Mouse (Mus musculus) retina, adult 2 months (tissue): Measurements from ENCODE around the gene Dsn1.

Experiments used
- DNase-seq: peaks from one replicate; pipeline ENCODE4 v3.0.0-alpha.2; 2012; ENCODE audit warnings: low read depth, low spot score

The Dsn1 gene

GRCm38 (mm10) chr2:157006511-157007233 lies at the start of gene Dsn1:
Gene Dsn1, minus strand, starts transcription at chr2:157007154.
- peak; percentile 71 for DNase-seq

DNA sequence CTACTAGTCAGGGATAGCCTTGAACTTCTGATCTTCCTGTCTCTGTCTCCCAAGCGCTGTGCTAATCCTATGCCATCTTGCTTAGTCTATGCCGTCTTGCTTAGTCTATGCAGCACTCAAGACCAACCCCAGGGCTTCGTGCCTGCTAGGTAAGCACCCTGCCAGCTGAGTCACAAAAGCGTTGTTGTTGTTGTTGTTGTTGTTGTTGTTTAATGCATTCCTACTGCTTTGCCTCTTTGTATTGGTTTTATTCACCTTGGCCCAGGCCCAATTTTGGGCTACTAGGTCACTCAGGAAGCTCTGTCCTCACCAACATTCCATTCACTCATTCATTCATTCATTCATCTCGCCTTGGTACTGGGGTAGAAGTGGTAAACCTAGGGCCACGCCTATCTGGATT lies 48.8 kb upstream of the Dsn1 start:
- DNase-seq: no peak

- DNase-seq: no peak
Measured at GRCm38 (mm10) chr2:157054816-157055215, 47.9 kb upstream of the Dsn1 start.

DNA sequence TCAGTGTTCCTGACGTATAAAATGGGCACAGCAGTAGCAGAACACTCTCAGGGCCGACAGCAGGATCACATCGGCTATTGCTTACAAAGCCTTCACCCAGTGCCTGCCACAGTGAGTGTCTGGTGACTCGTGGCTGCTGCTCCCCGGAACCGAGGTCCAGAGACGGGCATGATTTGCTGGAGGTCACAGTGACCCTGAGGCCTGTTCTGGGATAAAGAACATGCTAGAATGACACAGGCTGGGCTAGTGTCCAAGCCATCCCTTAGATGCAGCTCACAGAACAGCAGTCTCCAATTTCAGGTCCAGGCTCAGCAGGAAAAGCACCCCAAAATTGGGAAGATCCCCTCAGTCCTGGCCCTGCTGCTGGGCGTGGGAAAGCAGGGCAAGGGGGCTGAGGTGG lies 47.3 kb upstream of the Dsn1 start:
- DNase-seq: no peak

GRCm38 (mm10) chr2:157053787-157054186 lies 46.8 kb upstream of the Dsn1 start:
- no peak for DNase-seq

- DNase-seq: no peak
Measured at GRCm38 (mm10) chr2:157053124-157053523, 46.2 kb upstream of the Dsn1 start.

DNA sequence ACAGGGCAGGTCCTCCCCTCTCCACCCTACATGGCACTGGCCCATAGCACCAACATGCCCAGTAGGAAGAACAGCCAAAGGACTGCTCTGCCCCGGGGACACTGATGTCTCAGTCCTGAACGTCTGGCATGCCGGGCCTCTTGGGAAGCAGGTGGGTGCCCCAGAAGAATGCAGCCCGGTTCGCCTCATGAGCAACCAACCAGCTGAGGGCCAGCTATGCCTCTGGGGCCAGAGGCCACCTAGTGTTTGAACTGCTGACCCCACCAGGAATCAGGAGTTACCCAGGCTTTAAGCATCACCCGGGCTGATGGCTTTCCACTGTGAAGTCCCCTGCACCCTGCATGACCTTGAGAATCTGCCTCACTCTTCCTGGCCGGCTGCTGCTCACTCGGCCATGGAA lies 45.5 kb upstream of the Dsn1 start:
- DNase-seq: no peak

DNA sequence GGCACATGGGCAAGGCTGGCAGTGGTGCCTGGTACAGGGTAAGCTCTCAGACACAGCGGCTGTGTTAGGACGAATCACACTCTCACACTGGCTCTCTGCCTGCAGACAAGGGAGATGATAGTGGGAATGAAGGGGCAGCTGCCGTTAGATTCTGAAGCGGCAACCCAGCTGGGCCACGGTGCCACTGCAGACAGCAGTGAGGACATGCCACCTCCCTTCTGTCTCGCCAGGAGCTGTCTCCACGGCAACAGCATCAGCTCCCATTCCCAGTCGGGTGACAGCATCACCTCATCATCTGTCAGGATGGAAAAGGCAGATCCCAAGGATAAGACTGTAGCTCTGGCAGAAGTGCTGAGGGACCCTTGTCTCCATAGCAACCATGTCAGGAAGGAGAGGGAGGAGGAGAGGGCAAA lies 42.9 kb upstream of the Dsn1 start:
- DNase-seq: no peak

- DNase-seq: no peak
Measured at GRCm38 (mm10) chr2:157048395-157049181, 41.6 kb upstream of the Dsn1 start.

GRCm38 (mm10) chr2:157046956-157047355 lies 40.0 kb upstream of the Dsn1 start:
- no peak for DNase-seq

DNA sequence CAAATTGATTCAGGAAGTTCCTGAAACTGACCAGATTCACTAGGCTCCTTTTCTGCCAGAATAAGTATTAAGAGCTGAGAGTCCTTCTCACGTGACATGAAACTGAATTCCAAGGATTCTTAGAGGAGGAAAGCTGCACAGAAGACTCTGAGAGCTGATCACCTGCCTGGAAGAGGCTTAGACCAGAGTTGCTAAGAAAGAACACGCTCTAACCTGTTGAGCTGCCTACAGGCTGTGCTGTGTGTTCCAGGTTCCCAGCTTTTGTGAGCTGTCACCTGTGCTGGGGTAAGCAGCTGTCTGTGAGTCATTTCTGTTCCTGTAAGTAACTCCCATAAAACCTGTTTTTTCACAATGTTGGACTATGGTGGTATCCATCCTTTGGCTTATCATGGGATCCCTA lies 39.0 kb upstream of the Dsn1 start:
- DNase-seq: no peak

DNA sequence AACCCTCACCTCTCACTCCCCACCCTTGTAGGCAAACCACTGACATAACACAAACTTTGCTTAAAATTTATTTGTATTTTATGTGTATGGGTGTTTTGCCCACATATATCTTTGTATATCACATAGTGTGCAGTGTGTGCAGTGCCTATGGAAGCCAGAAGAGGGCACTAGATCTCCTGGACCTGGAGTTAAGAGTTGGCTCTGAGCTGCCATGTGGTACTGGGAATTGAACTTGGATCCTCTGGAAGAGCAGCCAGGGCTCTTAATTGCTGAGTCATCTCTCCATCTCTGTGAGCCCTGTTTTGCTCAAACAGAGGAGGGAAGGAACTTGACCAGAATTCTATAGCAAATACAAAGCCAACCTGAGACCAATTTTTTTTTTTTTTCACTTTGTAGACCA lies 37.0 kb upstream of the Dsn1 start:
- no peak for DNase-seq

DNA sequence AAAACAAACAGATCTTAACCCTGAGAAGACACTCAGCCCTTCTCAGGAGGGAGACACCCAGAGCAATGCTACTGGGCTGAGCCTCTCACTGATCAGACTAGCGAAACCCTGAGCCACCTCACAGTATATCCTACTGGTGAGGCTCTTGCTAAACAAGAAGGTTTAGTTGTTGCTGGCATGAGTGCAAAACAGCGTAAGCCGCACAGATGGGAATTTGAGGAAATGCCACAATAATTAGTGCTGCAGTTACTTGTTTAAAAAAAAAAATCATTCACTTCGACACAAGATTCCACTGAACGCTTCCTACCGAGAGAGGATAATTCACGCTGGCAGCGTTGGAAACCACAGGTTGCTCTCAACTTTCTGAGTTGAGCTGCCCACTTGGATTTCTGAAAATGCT lies 36.6 kb upstream of the Dsn1 start:
- no peak for DNase-seq

DNA sequence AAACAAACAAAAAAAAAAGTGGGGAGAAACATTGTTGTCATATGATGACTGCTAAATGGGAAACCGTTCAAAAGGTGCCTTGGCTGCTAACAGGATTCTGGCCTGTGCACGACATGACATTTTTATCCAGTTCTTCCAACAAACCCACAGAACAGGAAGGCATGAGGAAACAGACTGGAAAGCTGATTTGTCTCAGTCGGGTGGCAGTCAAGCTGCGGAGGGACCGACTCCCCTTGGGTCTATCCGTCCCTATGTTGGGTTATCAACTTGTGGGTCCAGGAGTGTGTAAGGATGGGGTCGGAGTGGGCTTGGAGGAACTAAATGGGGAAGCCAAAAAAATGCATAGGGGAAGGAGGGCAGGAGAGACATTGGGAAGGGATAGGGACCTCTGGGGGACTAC lies 34.5 kb upstream of the Dsn1 start:
- DNase-seq: no peak

GRCm38 (mm10) chr2:157040649-157041046 lies 33.7 kb upstream of the Dsn1 start:
- no peak for DNase-seq

- no peak for DNase-seq
Measured at GRCm38 (mm10) chr2:157039900-157040648, 33.1 kb upstream of the Dsn1 start.

DNA sequence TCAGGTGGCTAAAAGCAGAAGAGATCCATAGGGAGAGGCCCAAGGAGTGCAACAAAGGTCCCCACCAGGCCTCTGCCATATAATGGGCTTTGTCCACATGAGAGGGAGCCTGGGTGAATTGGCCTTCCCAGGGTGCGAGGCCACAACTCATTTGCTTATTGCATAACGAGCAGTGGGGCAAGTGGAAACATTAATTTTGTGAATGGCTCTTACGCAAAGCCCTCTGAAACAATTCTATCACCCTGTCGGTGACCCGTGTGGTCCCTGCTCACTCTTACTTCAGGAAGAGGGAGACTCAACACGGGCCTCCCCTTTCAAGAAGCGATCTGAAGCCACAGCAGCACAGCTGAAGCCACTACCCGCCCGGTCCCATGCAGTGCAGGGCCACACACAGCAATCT lies 30.3 kb upstream of the Dsn1 start:
- DNase-seq: no peak

DNA sequence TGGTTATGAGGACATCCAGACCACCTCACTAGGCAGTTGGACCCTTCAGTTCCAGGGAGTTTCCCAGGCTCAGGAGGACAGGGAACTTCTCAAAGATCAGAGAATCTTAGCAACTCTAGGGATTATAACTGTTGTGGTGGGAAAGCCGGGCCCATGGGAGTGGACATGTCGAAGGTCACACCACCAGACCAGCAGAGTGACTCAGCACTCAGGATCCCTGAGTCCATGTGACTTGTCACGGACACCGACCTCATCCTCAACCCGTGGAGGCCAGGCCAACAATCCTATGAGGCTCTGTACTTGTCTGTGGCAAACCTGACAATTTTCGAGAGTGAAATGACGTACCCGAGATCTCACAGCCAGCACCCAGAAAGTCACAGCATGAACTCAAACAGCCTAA lies 29.4 kb upstream of the Dsn1 start:
- DNase-seq: no peak

DNA sequence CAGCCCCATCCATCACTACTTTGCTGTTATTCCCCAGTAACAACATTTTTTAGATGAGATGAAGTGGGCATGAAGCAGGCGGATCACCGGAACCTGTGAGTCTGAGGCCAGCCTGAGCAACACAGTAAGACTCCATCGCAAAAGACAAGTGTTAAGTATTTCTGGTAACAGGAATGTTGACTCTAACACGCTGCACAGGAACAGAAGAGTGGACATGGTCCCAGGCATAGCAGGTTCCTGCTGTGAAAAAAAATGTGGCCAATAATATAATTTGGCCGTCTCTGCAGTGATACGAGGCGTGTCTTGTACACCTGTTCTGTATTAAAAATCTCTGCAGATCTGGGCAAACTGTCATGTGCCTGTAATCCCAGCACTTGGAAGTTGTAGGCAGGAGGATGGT lies 28.4 kb upstream of the Dsn1 start:
- DNase-seq: no peak

GRCm38 (mm10) chr2:157030804-157031203 lies 23.9 kb upstream of the Dsn1 start:
- peak; percentile 64 for DNase-seq

DNA sequence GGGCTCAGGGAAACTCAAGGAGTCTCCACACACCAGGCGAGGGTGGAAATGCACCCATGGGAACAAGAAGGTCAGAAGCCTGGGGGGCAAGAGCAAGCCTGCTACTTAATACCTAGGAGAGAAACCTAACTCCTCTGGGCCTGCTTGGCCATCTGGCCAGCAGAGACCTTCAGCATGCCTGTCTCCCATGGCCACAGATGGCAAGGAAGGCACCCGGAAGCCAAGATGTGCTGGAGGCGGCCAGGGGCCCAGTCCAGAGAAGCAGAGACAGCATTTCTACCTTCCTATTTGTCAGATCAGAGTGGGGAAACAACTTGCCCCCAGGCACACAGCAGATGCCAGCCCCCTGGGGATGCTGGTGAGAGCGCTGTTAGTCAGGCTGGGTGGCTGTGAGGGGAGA lies 21.3 kb upstream of the Dsn1 start:
- no peak for DNase-seq
